Mouse (Mus musculus) intestine, postnatal 0 days (tissue): ENCODE measurements around the gene Epn1. TPM values are rescaled to one million over a fixed set of nuclear protein-coding genes. Genes with fewer than 3 reads are reported as not detected.

Source experiments
- ATAC-seq: fragments of 200-750 bp; cut with Nextera tagmentation; 2 replicates; pipeline ENCODE4 v1.8.0; 2017; ENCODE audit warnings: mild to moderate bottlenecking, moderate TSS enrichment, moderate library complexity
- H3K27ac ChIP-seq: fragments of 300-500 bp; sonication (generic); 2 replicates; pipeline ENCODE4 v1.5.1; 2014; ENCODE audit warnings: mild to moderate bottlenecking, low read depth, low read length, moderate library complexity
- H3K27me3 ChIP-seq: fragments of 300-500 bp; sonication (generic); replicated peaks from 2 replicates; pipeline ENCODE4 v1.6.1; 2014; ENCODE audit warnings: low read length, mixed read lengths; ENCODE audit not compliant: control insufficient read depth, insufficient read depth
- H3K36me3 ChIP-seq: fragments of 300-500 bp; sonication (generic); 2 replicates; pipeline ENCODE4 v1.6.1; 2014; ENCODE audit warnings: mild to moderate bottlenecking, moderate library complexity; ENCODE audit not compliant: control insufficient read depth, insufficient read depth
- H3K4me1 ChIP-seq: fragments of 300-500 bp; sonication (generic); replicated peaks from 2 replicates; pipeline ENCODE4 v1.6.1; 2014; ENCODE audit warnings: antibody characterized with exemption, low read length, mixed read lengths; ENCODE audit not compliant: control insufficient read depth, insufficient read depth
- H3K4me2 ChIP-seq: fragments of 300-500 bp; sonication (generic); replicated peaks from 2 replicates; pipeline ENCODE4 v1.6.1; 2014; ENCODE audit warnings: low read depth, mild to moderate bottlenecking, moderate library complexity
- H3K4me3 ChIP-seq: fragments of 300-500 bp; sonication (generic); 2 replicates; pipeline ENCODE4 v1.5.1; 2014; ENCODE audit warnings: low read depth, low read length
- H3K9ac ChIP-seq: fragments of 300-500 bp; sonication (generic); 2 replicates; pipeline ENCODE4 v1.6.1; 2014; ENCODE audit warnings: mild to moderate bottlenecking, low read depth, low read length
- H3K9me3 ChIP-seq: fragments of 300-500 bp; sonication (generic); 2 replicates; pipeline ENCODE4 v1.6.1; 2016; ENCODE audit warnings: mixed run types; ENCODE audit not compliant: control insufficient read depth
- CTCF ChIP-seq: sonication (generic); IDR thresholded peaks from 2 replicates; pipeline ENCODE4 v1.5.1; 2016; ENCODE audit warnings: low read depth, mild to moderate bottlenecking, control low read depth, antibody characterized with exemption, moderate library complexity
- WGBS: fragments of 180-500 bp; shearing (Covaris S2); extraction: QIAGEN DNeasy Blood & Tissue Kit; methylation state at CpG from one replicate; pipeline ENCODE4 v1.1.7; 2014; 5-methylcytosine and 5-hydroxymethylcytosine counted together
- microRNA-seq: library from miRNA; unstranded; fragments of <30 nt; microRNA quantifications from one replicate; pipeline ENCODE4, GENCODE M21; 2016
- polyA plus RNA-seq: library from polyadenylated mRNA; unstranded; fragments of >200 nt; fragmentation: Nextera tagmentation; extraction: Ambion mirVana; gene quantifications from 2 replicates; pipeline ENCODE4 v1.2.1, GENCODE M21; 2015

Gene Epn1
- polyA plus RNA-seq, 1 experiment from 2014 or later: 98.0 TPM

DNA sequence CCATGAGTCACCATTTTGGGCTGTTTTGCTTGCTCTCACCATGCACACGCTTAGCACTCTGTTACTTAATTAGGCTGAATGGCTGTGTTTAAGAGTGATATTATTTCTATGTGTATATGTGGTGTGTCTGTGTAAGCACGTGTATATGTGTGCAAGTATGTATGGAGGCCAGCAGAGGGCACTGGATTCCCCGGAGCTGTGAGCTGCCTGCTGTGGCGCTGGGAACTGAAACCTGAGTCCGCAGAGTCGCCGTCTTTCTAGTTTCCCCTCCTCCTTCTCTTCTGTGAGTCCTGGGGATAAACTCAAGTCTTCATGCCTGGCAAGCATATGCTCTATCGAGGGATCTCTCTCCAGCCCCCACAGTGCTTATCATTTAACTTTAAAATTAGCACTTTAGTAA, 29.3 kb downstream of the Epn1 start:
- H3K4me1 ChIP-seq: no peaks in the 10 kb centered on the region
- H3K4me2 ChIP-seq: no peak overlapping the region
- no peak overlapping the region for H3K9ac ChIP-seq
- H3K4me3 ChIP-seq: no peak overlapping the region
- ATAC-seq: no peak
- H3K9me3 ChIP-seq: no peaks in the 10 kb centered on the region
- H3K27ac ChIP-seq: no peak overlapping the region
- no peaks in the 10 kb centered on the region for H3K27me3 ChIP-seq
- 81% methylated on average over 8 of the region's 8 CpGs for WGBS
- no peaks in the 10 kb centered on the region for H3K36me3 ChIP-seq
- TF ChIP-seq CTCF: 0 out of 2 replicates have a peak, but pooled peaks have one; percentile 7

DNA sequence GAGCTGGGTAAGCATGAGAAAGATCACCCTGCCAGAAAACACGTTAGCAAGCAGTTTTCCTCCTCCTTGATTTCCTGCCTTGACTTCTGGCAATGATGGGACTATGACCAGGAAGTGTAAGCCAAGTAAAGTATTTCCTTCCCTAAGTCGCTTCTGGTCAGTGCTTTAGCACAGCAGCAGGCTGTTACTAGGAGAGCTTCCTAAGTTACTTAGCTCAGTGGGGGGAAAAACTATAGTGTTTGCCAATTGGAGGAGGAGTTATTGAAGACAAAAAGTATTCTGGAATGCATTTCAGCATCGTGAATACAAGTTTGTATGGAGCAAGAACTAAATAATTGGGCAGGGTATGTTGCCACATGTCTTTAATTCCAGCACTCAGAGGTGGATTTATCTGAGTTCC, 32.7 kb downstream of the Epn1 start:
- no peaks in the 10 kb centered on the region for H3K36me3 ChIP-seq
- H3K4me3 ChIP-seq: no peak overlapping the region
- H3K9me3 ChIP-seq: no peaks in the 10 kb centered on the region
- no peak for TF ChIP-seq CTCF
- ATAC-seq: no peak
- no peaks in the 10 kb centered on the region for H3K27me3 ChIP-seq
- H3K9ac ChIP-seq: no peak overlapping the region
- no peak overlapping the region for H3K27ac ChIP-seq
- WGBS: 30% methylated on average over 3 of the region's 3 CpGs
- H3K4me1 ChIP-seq: no peaks in the 10 kb centered on the region
- H3K4me2 ChIP-seq: no peak overlapping the region

DNA sequence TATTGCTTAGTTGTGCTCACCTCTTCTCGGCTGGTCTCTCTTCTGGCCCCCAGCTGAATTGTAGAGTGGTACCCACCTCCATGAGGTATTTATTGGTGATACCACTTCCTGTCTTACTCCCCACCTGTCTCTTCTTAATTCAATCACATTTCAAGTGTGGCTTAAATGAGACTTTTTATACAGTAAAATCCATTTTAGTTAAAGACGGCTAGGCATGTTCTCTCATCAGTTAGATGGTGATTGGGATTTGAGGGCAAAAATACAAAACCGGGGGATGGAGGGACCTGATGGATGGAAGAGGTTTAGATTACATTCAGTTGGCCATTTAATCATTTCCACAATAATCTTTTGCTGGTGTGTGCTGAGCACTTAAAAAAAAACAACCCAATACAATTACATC, 36.8 kb downstream of the Epn1 start, which contains the start of gene Rfpl4:
Gene Rfpl4 (minus strand): TSS at position 101 of the 400 bp plus-strand sequence.
- TF ChIP-seq CTCF: no peak
- Histone ChIP-seq H3K36me3 (no peaks in the 10 kb centered on the region), H3K4me1 (no peaks in the 10 kb centered on the region), H3K9me3 (no peaks in the 10 kb centered on the region), H3K4me2 (no peak within 1 kb of the TSS), H3K4me3 (no peak within 1 kb of the TSS), H3K27ac (no peak within 1 kb of the TSS), H3K27me3 (no peaks in the 10 kb centered on the region), H3K9ac (no peak within 1 kb of the TSS)
- no peak for ATAC-seq
- WGBS: 81% methylated on average over 3 of the region's 3 CpGs

DNA sequence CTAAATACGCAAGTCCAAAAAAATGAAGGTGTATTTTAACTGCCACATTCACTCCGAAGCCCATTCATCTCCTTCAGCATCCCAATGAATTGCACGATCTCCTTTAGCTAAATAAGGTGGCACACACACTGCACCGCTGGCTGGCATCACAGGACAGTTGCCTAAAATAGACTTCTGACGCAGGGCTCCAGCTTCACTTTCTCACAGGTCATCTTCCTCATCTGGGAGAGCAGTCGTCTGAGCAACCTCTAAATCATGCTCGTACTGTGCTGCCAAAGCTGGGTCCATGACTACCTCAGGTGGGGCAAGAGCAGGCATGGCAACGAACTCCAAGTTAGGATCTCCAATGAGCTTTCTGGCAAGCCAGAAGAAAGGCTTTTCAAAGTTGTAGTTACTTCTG, 45.0 kb downstream of the Epn1 start:
- H3K9me3 ChIP-seq: no peaks in the 10 kb centered on the region
- H3K4me2 ChIP-seq: no peak overlapping the region
- no peak for ATAC-seq
- H3K27ac ChIP-seq: no peak overlapping the region
- WGBS: 88% methylated on average over 8 of the region's 8 CpGs
- no peaks in the 10 kb centered on the region for H3K4me1 ChIP-seq
- no peaks in the 10 kb centered on the region for H3K27me3 ChIP-seq
- H3K36me3 ChIP-seq: no peaks in the 10 kb centered on the region
- H3K4me3 ChIP-seq: no peak overlapping the region
- TF ChIP-seq CTCF: no peak
- H3K9ac ChIP-seq: no peak overlapping the region; the same call in 1 of the 2 replicates

DNA sequence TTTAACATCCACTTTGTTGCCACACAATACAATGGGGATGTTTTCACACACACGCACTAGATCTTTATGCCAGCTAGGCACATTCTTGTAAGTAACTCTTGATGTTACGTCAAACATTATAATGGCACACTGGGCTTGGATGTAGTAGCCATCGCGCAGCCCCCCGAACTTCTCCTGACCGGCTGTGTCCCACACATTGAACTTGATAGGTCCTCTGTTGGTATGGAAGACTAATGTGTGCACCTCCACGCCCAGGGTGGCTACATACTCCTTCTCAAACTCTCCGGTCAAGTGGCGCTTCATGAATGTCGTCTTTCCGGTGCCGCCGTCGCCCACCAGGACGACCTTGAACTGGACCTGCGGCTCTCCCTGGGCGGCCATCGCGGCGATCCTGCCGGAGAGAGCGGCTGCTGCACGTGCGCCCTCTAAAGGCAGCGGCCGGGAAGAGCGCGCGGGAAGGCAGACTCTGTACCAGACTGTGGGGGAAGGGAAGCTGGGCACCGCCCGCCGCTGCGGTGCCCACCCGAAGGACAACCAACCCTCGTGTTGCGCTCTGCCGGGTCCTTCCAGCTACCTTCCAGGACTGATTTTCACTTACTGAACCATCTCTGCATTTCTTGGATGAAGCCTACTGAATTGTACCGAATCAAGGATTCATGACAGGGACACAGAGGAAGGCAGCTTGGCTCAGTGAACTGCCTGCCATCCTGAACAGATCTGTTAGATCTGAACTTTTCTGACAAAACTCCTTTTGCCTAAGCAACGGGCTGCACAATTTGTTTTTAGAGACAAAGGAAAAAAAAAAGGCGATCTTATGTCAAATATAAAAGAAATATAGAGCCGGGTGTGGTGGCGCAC, 45.7 kb downstream of the Epn1 start, which contains the start of gene Rasl2-9:
Gene Rasl2-9 (minus strand): TSS at position 402 of the 858 bp plus-strand sequence.
- no peaks in the 10 kb centered on the region for H3K27me3 ChIP-seq
- peak within 1 kb of the TSS; percentile 42; the same call in 1 of the 2 replicates for H3K9ac ChIP-seq
- peak; percentile 87 for ATAC-seq
- 20% methylated on average over 42 of the region's 42 CpGs for WGBS
- H3K27ac ChIP-seq: no peak within 1 kb of the TSS
- peak; percentile 96 for TF ChIP-seq CTCF
- H3K36me3 ChIP-seq: no peaks in the 10 kb centered on the region
- peak within 1 kb of the TSS; percentile 36 for H3K4me3 ChIP-seq
- no peaks in the 10 kb centered on the region for H3K4me1 ChIP-seq
- H3K9me3 ChIP-seq: no peaks in the 10 kb centered on the region
- peak within 1 kb of the TSS; percentile 73 for H3K4me2 ChIP-seq

Small RNA genes lying within 50 kb of the gene (microRNA-seq; reads per million reads assigned to microRNA genes)
- not detected for gene Gm26217

Other genes with a start within 250 kb of the Epn1 start
- 0.07 and 0.09 TPM in 2 replicates for gene Shisa7, start 235.5 kb upstream of the Epn1 start, polyA plus RNA-seq
- 12.5 and 15.5 TPM in 2 replicates for gene Isoc2b, start 210.0 kb upstream of the Epn1 start, polyA plus RNA-seq
- 1.3 and 1.6 TPM in 2 replicates for gene Isoc2a, start 203.1 kb upstream of the Epn1 start, polyA plus RNA-seq
- gene Gm36210, start 173.7 kb upstream of the Epn1 start, polyA plus RNA-seq: not detected in 2 replicates
- gene Zfp628, start 165.0 kb upstream of the Epn1 start, polyA plus RNA-seq: 2.9 TPM in 2 replicates
- gene Nat14, start 158.2 kb upstream of the Epn1 start, polyA plus RNA-seq: 1.5 and 1.9 TPM in 2 replicates
- 2.3 and 2.6 TPM in 2 replicates for gene Ssc5d, start 154.4 kb upstream of the Epn1 start, polyA plus RNA-seq
- 0.47 and 0.76 TPM in 2 replicates for gene Sbk2, start 115.8 kb upstream of the Epn1 start, polyA plus RNA-seq
- not detected in 2 replicates for gene Sbk3, start 109.1 kb upstream of the Epn1 start, polyA plus RNA-seq
- 10.5 and 12.9 TPM in 2 replicates for gene Zfp579, start 84.1 kb upstream of the Epn1 start, polyA plus RNA-seq
- 21.9 and 22.6 TPM in 2 replicates for gene Zfp524, start 65.8 kb upstream of the Epn1 start, polyA plus RNA-seq
- 15.5 and 16.1 TPM in 2 replicates for gene Fiz1, start 65.5 kb upstream of the Epn1 start, polyA plus RNA-seq
- 4.4 and 4.7 TPM in 2 replicates for gene Gm44973, start 64.7 kb upstream of the Epn1 start, polyA plus RNA-seq
- gene Zfp865, start 59.9 kb upstream of the Epn1 start, polyA plus RNA-seq: 2.3 and 2.6 TPM in 2 replicates
- gene Ccdc106, start 59.7 kb upstream of the Epn1 start, polyA plus RNA-seq: 8.3 and 8.8 TPM in 2 replicates
- gene 4632433K11Rik, start 46.1 kb upstream of the Epn1 start, polyA plus RNA-seq: not detected in 2 replicates
- gene Zfp784, start 41.8 kb upstream of the Epn1 start, polyA plus RNA-seq: 6.4 and 6.5 TPM in 2 replicates
- gene Zfp580, start 28.7 kb upstream of the Epn1 start, polyA plus RNA-seq: 15.8 and 16.9 TPM in 2 replicates
- gene U2af2, start 18.1 kb upstream of the Epn1 start, polyA plus RNA-seq: 48.3 and 51.4 TPM in 2 replicates
- not detected in 2 replicates for gene Rfpl4, start 36.7 kb downstream of the Epn1 start, polyA plus RNA-seq
- 1.6 and 2.3 TPM in 2 replicates for gene Rasl2-9, start 45.7 kb downstream of the Epn1 start, polyA plus RNA-seq
- not detected in 2 replicates for gene Vmn1r55, start 69.4 kb downstream of the Epn1 start, polyA plus RNA-seq
- gene Vmn1r56, start 116.5 kb downstream of the Epn1 start, polyA plus RNA-seq: not detected in 2 replicates
- gene Vmn1r57, start 138.3 kb downstream of the Epn1 start, polyA plus RNA-seq: not detected in 2 replicates